Mouse (Mus musculus): ENCODE data around the gene Rab11b. TPM values are rescaled to one million over a fixed set of nuclear protein-coding genes. Genes with fewer than 3 reads are reported as not detected.

Rab11b gene
- polyA plus RNA-seq (2014; fragmentation: Nextera tagmentation; extraction: Ambion mirVana): 334 and 359 TPM in 2 replicates

DNA sequence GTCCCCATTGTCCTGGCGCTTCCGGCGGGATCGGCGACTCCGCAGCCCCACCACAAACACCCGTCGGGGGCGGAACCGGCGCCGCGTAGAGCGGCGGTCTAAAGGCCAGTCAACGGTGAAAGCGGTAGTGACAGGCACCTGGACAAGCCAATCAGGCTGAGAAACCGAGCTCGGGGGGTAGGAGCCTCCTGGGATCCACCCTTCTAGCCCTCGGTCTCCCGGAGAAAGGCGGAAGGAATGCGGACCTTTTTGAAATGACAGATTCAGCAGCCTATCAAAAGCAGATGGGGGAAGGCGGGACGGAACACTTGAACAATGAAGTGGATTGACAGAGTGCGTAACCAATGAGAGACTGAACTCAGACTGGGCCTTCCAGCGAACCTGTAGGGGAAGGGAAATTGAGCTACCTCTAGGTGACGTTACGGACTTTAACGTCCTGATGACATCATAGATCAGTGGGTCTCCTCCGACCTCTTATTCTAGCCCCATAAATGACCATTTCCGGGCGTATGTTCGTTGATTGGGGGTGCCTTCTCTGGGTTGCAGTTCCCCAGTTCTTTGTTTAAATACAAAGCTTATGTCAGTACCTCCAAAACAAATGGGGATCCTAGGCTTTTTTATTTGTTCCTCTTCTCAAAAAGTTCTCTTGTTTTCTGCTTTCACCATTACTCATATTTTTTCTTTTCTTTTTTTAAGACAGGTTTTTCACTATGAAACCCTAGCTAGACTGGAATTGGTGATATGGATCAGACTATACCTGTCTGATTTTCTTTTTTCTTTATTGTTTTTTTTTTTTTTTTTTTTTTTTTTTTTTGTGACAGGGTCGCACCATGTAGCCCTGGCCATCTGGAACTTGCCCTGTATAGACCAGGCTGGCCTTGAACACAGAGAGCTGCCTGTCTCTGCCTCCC is at the start of gene Rab11b:
Gene Rab11b, minus strand, starts transcription at position 276 of the 911 bp plus-strand sequence.
- Histone ChIP-seq H3K4me1 (replicated peaks; ENCODE audit: control insufficient read depth, insufficient read depth, low read length) (peaks cover 6% of the 10 kb centered on the region; the same call in 1 of the 2 replicates), H3K27me3 (ENCODE audit: control insufficient read depth, insufficient read depth, low read length) (no peaks in the 10 kb centered on the region), H3K9me3 (ENCODE audit: control insufficient read depth, low read length) (no peaks in the 10 kb centered on the region), H3K4me3 (ENCODE audit: low read depth, low read length) (peak within 1 kb of the TSS; percentile 73), H3K4me2 (replicated peaks; ENCODE audit: low read depth, low read length) (peak within 1 kb of the TSS; percentile 68), H3K9ac (ENCODE audit: low read depth, low read length) (peak within 1 kb of the TSS; percentile 93), H3K36me3 (ENCODE audit: control insufficient read depth, insufficient read depth, low read length) (no peaks in the 10 kb centered on the region), H3K27ac (ENCODE audit: low read depth, low read length) (peak within 1 kb of the TSS; percentile 98)
- 2% methylated on average over 35 of the region's 35 CpGs for WGBS
- DNase-seq (ENCODE audit: low spot score) (peak; percentile 99), ATAC-seq (ENCODE audit: low FRiP score) (peak; percentile 100)

DNA sequence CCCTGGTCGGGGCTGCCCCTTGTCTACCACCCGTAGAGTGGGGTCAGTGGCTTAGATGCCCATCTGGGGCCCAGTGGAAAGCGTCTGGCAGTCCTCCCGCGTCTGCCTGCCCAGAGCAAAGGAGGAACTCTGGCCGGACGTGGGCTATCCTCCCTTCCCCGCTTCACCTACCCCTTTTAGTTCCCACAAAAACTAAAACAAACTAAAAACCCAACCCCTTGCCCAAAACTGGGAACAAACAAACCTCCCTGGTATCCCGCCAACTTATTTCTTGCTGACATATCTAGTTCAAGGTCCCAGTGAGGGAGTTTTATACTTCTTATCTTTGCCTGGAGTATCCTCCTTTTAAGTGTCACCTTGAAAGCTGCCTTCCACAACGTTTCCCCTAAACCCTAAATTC is 47.9 kb upstream of the Rab11b start:
- H3K4me3 ChIP-seq (ENCODE audit: low read depth, low read length): no peak overlapping the region
- H3K4me1 ChIP-seq (replicated peaks; ENCODE audit: control insufficient read depth, insufficient read depth, low read length): no peaks in the 10 kb centered on the region
- no peak for DNase-seq (ENCODE audit: low spot score)
- WGBS: 39% methylated on average over 10 of the region's 10 CpGs
- no peak overlapping the region for H3K4me2 ChIP-seq (replicated peaks; ENCODE audit: low read depth, low read length)
- no peaks in the 10 kb centered on the region for H3K36me3 ChIP-seq (ENCODE audit: control insufficient read depth, insufficient read depth, low read length)
- H3K9me3 ChIP-seq (ENCODE audit: control insufficient read depth, low read length): no peaks in the 10 kb centered on the region
- H3K27ac ChIP-seq (ENCODE audit: low read depth, low read length): no peak overlapping the region
- no peak for ATAC-seq (ENCODE audit: low FRiP score)
- no peak overlapping the region for H3K9ac ChIP-seq (ENCODE audit: low read depth, low read length)
- H3K27me3 ChIP-seq (ENCODE audit: control insufficient read depth, insufficient read depth, low read length): peaks cover 6% of the 10 kb centered on the region

DNA sequence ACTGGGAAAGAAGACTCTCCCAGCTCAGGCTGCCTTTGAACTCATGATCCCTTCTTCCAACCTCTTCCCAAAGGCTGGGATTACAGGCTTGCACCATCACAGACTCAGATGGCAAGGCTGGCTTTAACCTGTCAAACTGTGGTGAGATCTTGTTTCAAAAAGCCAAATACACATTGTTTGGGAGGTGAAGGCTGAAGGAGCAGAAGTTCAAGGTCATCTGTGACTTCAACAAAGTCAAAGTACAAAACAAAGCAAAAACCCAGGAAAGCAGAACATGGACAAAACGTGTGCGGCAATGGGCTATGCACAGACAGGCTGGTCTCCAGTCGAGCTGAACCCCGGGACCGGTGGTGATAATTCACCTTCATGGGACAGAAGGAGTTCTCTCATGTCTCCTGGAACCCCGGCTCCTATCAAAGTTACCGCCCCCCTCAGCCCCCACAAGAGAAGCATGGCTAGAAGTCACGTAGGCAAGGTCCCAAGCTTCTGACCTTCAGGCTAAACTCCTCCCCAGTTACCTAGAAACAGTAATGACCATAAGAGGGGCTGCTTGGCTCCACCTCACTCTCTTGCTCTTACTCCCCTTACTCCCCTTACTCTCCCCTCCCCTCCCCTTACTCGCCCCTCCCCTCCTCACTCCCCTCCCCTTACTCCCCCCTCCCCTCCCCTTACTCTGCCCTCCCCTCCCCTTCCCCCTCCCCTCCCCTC is 47.0 kb upstream of the Rab11b start:
- Histone ChIP-seq H3K9ac (ENCODE audit: low read depth, low read length) (no peak overlapping the region), H3K36me3 (ENCODE audit: control insufficient read depth, insufficient read depth, low read length) (no peaks in the 10 kb centered on the region), H3K4me3 (ENCODE audit: low read depth, low read length) (no peak overlapping the region), H3K4me1 (replicated peaks; ENCODE audit: control insufficient read depth, insufficient read depth, low read length) (no peaks in the 10 kb centered on the region), H3K27ac (ENCODE audit: low read depth, low read length) (no peak overlapping the region), H3K27me3 (ENCODE audit: control insufficient read depth, insufficient read depth, low read length) (peaks cover 6% of the 10 kb centered on the region), H3K9me3 (ENCODE audit: control insufficient read depth, low read length) (no peaks in the 10 kb centered on the region), H3K4me2 (replicated peaks; ENCODE audit: low read depth, low read length) (no peak overlapping the region)
- no peak for DNase-seq (ENCODE audit: low spot score)
- no peak for ATAC-seq (ENCODE audit: low FRiP score)
- 53% methylated on average over 8 of the region's 9 CpGs for WGBS

DNA sequence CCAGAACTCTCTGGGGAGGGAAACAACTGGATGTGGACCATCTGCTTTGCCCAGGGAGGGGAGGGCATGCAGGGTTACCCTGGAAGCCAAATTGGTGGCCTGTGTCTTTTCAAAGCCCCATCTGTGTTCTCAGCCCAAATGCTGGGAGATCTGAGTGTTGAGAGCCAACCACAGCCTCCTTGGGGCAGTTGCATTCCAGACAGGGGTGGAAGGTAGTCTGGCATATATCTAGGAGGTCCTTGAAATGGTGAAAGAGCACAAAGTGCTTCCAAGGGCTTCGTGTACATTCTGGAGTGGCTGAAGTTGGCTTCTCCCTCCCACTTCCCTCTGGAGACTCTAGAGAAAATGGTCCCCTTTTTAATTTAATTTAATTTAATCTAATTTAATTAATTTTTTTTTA is 44.4 kb upstream of the Rab11b start:
- no peak overlapping the region for H3K4me2 ChIP-seq (replicated peaks; ENCODE audit: low read depth, low read length)
- no peak for DNase-seq (ENCODE audit: low spot score)
- no peaks in the 10 kb centered on the region for H3K36me3 ChIP-seq (ENCODE audit: control insufficient read depth, insufficient read depth, low read length)
- ATAC-seq (ENCODE audit: low FRiP score): no peak
- 54% methylated on average over 1 of the region's 1 CpGs for WGBS
- H3K4me3 ChIP-seq (ENCODE audit: low read depth, low read length): no peak overlapping the region
- no peak overlapping the region for H3K27ac ChIP-seq (ENCODE audit: low read depth, low read length)
- H3K27me3 ChIP-seq (ENCODE audit: control insufficient read depth, insufficient read depth, low read length): no peaks in the 10 kb centered on the region
- H3K4me1 ChIP-seq (replicated peaks; ENCODE audit: control insufficient read depth, insufficient read depth, low read length): no peaks in the 10 kb centered on the region
- H3K9ac ChIP-seq (ENCODE audit: low read depth, low read length): no peak overlapping the region
- H3K9me3 ChIP-seq (ENCODE audit: control insufficient read depth, low read length): no peaks in the 10 kb centered on the region

DNA sequence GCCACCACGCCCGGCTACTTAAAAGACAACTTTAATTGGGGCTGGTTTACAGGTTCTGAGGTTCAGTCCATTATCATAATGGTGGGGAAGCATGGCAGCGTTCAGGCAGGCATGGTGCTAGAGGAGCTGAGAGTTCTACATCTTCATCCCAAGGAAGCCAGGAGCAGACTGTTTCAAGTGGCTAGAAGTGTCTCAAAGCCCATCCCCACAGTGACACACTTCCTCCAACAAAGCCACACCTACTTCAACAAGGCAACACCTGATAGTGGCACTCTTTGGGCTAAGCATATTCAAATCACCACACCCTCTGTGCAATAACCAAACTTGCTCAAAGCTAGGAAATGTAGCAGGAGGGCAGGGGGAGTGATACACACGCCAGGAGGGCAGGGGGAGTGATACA is 43.9 kb upstream of the Rab11b start:
- 67% methylated on average over 4 of the region's 4 CpGs for WGBS
- H3K27ac ChIP-seq (ENCODE audit: low read depth, low read length): no peak overlapping the region
- no peaks in the 10 kb centered on the region for H3K36me3 ChIP-seq (ENCODE audit: control insufficient read depth, insufficient read depth, low read length)
- no peak for DNase-seq (ENCODE audit: low spot score)
- ATAC-seq (ENCODE audit: low FRiP score): no peak
- no peak overlapping the region for H3K4me2 ChIP-seq (replicated peaks; ENCODE audit: low read depth, low read length)
- H3K4me1 ChIP-seq (replicated peaks; ENCODE audit: control insufficient read depth, insufficient read depth, low read length): no peaks in the 10 kb centered on the region
- H3K4me3 ChIP-seq (ENCODE audit: low read depth, low read length): no peak overlapping the region
- H3K9me3 ChIP-seq (ENCODE audit: control insufficient read depth, low read length): no peaks in the 10 kb centered on the region
- no peaks in the 10 kb centered on the region for H3K27me3 ChIP-seq (ENCODE audit: control insufficient read depth, insufficient read depth, low read length)
- no peak overlapping the region for H3K9ac ChIP-seq (ENCODE audit: low read depth, low read length)

DNA sequence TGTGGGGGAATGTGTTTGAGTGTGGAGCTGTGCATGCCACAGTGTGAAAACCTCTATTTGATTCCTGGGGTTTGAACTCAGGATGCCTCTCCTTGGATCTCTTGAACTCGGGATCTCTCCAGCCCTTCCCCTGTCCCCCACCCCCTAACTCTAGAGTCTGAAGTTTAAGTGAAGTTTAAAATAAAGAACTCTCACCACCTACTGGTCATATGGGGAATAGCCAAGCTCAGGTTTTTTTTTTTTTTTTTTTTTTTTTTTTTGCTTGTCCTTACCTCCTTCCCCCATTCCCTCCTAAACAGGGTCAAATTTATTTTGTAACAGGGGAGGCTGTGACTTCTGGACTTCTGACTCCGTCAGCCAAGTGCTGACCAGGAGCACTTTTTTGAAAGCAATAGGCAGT is 41.9 kb upstream of the Rab11b start:
- DNase-seq (ENCODE audit: low spot score) (no peak), ATAC-seq (ENCODE audit: low FRiP score) (no peak)
- Histone ChIP-seq H3K36me3 (ENCODE audit: control insufficient read depth, insufficient read depth, low read length) (no peaks in the 10 kb centered on the region), H3K9ac (ENCODE audit: low read depth, low read length) (no peak overlapping the region), H3K27ac (ENCODE audit: low read depth, low read length) (no peak overlapping the region), H3K4me3 (ENCODE audit: low read depth, low read length) (no peak overlapping the region), H3K4me2 (replicated peaks; ENCODE audit: low read depth, low read length) (no peak overlapping the region), H3K4me1 (replicated peaks; ENCODE audit: control insufficient read depth, insufficient read depth, low read length) (no peaks in the 10 kb centered on the region), H3K27me3 (ENCODE audit: control insufficient read depth, insufficient read depth, low read length) (no peaks in the 10 kb centered on the region), H3K9me3 (ENCODE audit: control insufficient read depth, low read length) (no peaks in the 10 kb centered on the region)
- WGBS: 15% methylated on average over 2 of the region's 2 CpGs

DNA sequence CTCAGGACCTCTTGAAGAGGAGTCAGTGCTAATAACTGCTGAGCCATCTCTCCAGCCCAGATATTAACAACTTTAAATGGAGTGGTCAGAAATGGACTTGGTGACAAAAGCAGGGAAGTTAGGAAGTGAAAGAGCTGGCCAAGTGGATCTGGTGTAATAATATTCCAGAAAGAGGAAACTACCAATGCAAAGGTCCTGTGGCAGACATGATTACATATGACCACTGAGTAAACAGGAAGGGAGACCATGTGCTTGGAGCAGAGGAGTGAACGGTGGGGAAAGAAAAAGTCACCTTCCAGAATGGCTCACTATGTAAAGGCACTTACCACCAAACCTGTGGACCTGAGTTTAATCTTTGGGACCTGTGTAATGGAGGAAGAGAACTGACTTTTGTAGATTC is 38.9 kb upstream of the Rab11b start:
- Histone ChIP-seq H3K27me3 (ENCODE audit: control insufficient read depth, insufficient read depth, low read length) (no peaks in the 10 kb centered on the region), H3K4me3 (ENCODE audit: low read depth, low read length) (no peak overlapping the region), H3K4me1 (replicated peaks; ENCODE audit: control insufficient read depth, insufficient read depth, low read length) (no peaks in the 10 kb centered on the region), H3K9me3 (ENCODE audit: control insufficient read depth, low read length) (no peaks in the 10 kb centered on the region), H3K36me3 (ENCODE audit: control insufficient read depth, insufficient read depth, low read length) (no peaks in the 10 kb centered on the region), H3K4me2 (replicated peaks; ENCODE audit: low read depth, low read length) (no peak overlapping the region), H3K9ac (ENCODE audit: low read depth, low read length) (no peak overlapping the region), H3K27ac (ENCODE audit: low read depth, low read length) (no peak overlapping the region)
- no peak for DNase-seq (ENCODE audit: low spot score)
- no peak for ATAC-seq (ENCODE audit: low FRiP score)
- 88% methylated on average over 1 of the region's 1 CpGs for WGBS

DNA sequence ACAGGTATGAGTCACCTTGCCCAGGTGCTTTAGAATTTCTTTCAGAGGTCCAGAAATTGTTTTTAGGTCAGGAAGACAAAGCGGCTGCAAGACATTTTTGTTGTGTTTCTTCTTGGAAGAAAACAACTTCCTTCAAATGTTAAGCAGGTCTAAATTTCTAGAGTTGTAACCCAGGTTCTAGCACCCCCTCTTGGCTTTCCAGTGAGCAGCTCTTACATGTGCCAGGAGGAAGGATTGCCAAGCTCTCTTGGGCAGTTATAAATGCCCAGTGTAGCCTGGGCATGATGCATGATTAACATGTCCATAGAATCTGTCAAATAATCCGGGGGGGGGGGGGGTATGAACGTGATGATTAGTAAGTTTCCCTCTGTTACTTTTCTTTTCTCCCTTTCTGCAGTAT is 38.0 kb upstream of the Rab11b start:
- no peak overlapping the region for H3K27ac ChIP-seq (ENCODE audit: low read depth, low read length)
- no peak overlapping the region for H3K4me2 ChIP-seq (replicated peaks; ENCODE audit: low read depth, low read length)
- no peaks in the 10 kb centered on the region for H3K4me1 ChIP-seq (replicated peaks; ENCODE audit: control insufficient read depth, insufficient read depth, low read length)
- no peaks in the 10 kb centered on the region for H3K36me3 ChIP-seq (ENCODE audit: control insufficient read depth, insufficient read depth, low read length)
- no peak overlapping the region for H3K9ac ChIP-seq (ENCODE audit: low read depth, low read length)
- H3K9me3 ChIP-seq (ENCODE audit: control insufficient read depth, low read length): no peaks in the 10 kb centered on the region
- no peak overlapping the region for H3K4me3 ChIP-seq (ENCODE audit: low read depth, low read length)
- 74% methylated on average over 3 of the region's 3 CpGs for WGBS
- DNase-seq (ENCODE audit: low spot score) (no peak), ATAC-seq (ENCODE audit: low FRiP score) (no peak)
- no peaks in the 10 kb centered on the region for H3K27me3 ChIP-seq (ENCODE audit: control insufficient read depth, insufficient read depth, low read length)
